17 mouse cellular contexts compared by ENCODE assay signal in the genomic region with DNA sequence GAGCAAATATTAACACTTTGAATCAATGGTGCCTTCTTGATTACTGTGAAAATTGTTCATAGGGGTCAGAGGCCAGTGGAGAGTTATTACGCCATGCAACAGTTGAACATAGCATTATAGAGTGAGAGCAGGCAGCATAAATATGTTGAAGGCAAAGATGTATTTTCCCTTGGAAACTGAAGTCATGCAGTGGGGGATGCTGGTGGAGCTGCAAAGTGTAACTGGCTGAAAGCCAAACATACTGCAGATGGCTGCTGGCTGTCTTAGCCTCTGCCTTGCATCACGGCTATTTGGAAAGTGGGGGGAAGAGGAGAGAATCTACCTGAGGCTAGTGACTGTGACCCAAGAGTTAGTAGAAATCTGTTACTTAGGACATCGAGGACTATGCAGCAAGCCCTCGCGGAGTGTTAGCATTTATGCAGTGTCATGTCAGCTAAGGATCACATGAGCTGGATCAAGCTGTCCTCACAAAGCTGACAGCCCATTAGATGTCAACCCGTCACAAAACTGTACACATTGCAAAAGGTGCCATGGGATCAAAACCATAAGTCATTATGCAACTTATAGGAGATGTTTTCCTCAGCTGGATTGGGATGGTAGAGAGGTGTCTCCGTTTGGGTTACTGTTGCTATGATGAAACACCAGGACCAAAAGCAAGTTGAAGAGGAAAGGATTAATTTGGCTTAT.
A peak's percentile ranks its signal among the peaks of the same experiment; 100 is the strongest.
DNase-seq lines count a peak whose midpoint lies in the region; ATAC-seq and TF ChIP-seq lines count a peak whose summit lies in the region.
"Had no signal": no experiment of that assay in that cellular context is flagged by ENCODE, and none has a peak within 500 bp of the region (broad histone marks: within the 10 kb centered on the region; RNA-seq: fewer than 3 reads in every experiment).

No protein-coding gene starts in this region.

- DNase-seq in heart, adult 2 months = no peak
- no peak for DNase-seq in lung, postnatal 36 days
- peak; percentile 28 for DNase-seq in MN1 (ENCODE audit: low spot score)
- peak; percentile 63 for DNase-seq in brain, adult 2 months (ENCODE audit: low read depth, low spot score)
- no peak for DNase-seq in layer of hippocampus, postnatal 36 days
- DNase-seq: cerebellum, adult 11 months; cerebellum, postnatal 25 days; heart, postnatal 4 days; kidney, postnatal 10 days; thymus, postnatal 25 days had no signal

- H3K4me3 ChIP-seq in heart, embryonic 16.5 days (ENCODE audit: low read length) = no peak overlapping the region
- H3K4me3 ChIP-seq in heart, adult 2 months = no peak overlapping the region
- H3K4me3 ChIP-seq in lung, embryonic 15.5 days = no peak overlapping the region
- H3K4me3 ChIP-seq: heart, embryonic 13.5 days; layer of hippocampus, adult 2 months; limb, embryonic 13.5 days; liver, embryonic 15.5 days; midbrain, embryonic 15.5 days had no signal

- no peaks in the 10 kb centered on the region for H3K9me3 ChIP-seq in heart, embryonic 16.5 days (replicated peaks; ENCODE audit: control insufficient read depth, low read length)
- no peaks in the 10 kb centered on the region for H3K9me3 ChIP-seq in lung, embryonic 15.5 days
- H3K9me3 ChIP-seq: heart, embryonic 13.5 days; limb, embryonic 13.5 days; liver, embryonic 15.5 days; midbrain, embryonic 15.5 days had no signal

- no peaks in the 10 kb centered on the region for H3K36me3 ChIP-seq in heart, embryonic 16.5 days (ENCODE audit: control insufficient read depth, insufficient read depth)
- H3K36me3 ChIP-seq in heart, adult 2 months (ENCODE audit: control insufficient read depth, insufficient read depth, low read length) = no peaks in the 10 kb centered on the region
- H3K36me3 ChIP-seq in lung, embryonic 15.5 days = no peaks in the 10 kb centered on the region
- H3K36me3 ChIP-seq: heart, embryonic 13.5 days; limb, embryonic 13.5 days; liver, embryonic 15.5 days; midbrain, embryonic 15.5 days had no signal

- no peak overlapping the region for H3K27ac ChIP-seq in heart, embryonic 16.5 days (ENCODE audit: low read length)
- no peak overlapping the region for H3K27ac ChIP-seq in heart, adult 2 months
- peak overlapping the region; percentile 22 for H3K27ac ChIP-seq in lung, embryonic 15.5 days
- H3K27ac ChIP-seq: heart, embryonic 13.5 days; layer of hippocampus, adult 2 months; limb, embryonic 13.5 days; liver, embryonic 15.5 days; midbrain, embryonic 15.5 days had no signal

- H3K4me1 ChIP-seq in heart, embryonic 16.5 days (ENCODE audit: control insufficient read depth, insufficient read depth, low read length) = no peaks in the 10 kb centered on the region
- no peaks in the 10 kb centered on the region for H3K4me1 ChIP-seq in heart, adult 2 months (ENCODE audit: control insufficient read depth, insufficient read depth, low read length)
- peaks cover 19% of the 10 kb centered on the region for H3K4me1 ChIP-seq in lung, embryonic 15.5 days
- H3K4me1 ChIP-seq: heart, embryonic 13.5 days; limb, embryonic 13.5 days; liver, embryonic 15.5 days; midbrain, embryonic 15.5 days had no signal

- no peak for TF ChIP-seq EP300 in heart, adult 2 months (IDR thresholded peaks at IDR 0.05; ENCODE audit: insufficient read depth, low read depth, low read length)

- H3K9ac ChIP-seq in heart, embryonic 16.5 days (ENCODE audit: low read length) = no peak overlapping the region
- no peak overlapping the region for H3K9ac ChIP-seq in heart, adult 2 months (ENCODE audit: low read depth, low read length)
- H3K9ac ChIP-seq in lung, embryonic 15.5 days = no peak overlapping the region
- H3K9ac ChIP-seq: heart, embryonic 13.5 days; limb, embryonic 13.5 days; liver, embryonic 15.5 days; midbrain, embryonic 15.5 days had no signal

- 65% methylated on average over 7 of the region's 7 CpGs for WGBS in heart, embryonic 16.5 days
- whole genome bisulfite sequencing in heart, adult 2 months = 72% methylated on average over 7 of the region's 7 CpGs
- WGBS in lung, embryonic 15.5 days = 50% methylated on average over 7 of the region's 7 CpGs

- intact Hi-C loops in heart, adult 2 months (cut with DNase I) = no loop called here

- TF ChIP-seq POLR2A in heart, adult 2 months (IDR thresholded peaks at IDR 0.05; ENCODE audit: insufficient read depth, low read depth, low read length) = no peak

- TF ChIP-seq CTCF in heart, adult 2 months (IDR thresholded peaks at IDR 0.05) = no peak

- ATAC-seq in heart, embryonic 16.5 days (replicated peaks; ENCODE audit: extremely low read depth, insufficient read depth, low FRiP score) = peak; percentile 28; the same call in 1 of the 2 replicates
- ATAC-seq in lung, embryonic 15.5 days (ENCODE audit: borderline replicate concordance, extremely low read depth, low FRiP score, low TSS enrichment) = peak; percentile 73
- ATAC-seq: midbrain, embryonic 15.5 days had no signal

- no peaks in the 10 kb centered on the region for H3K79me2 ChIP-seq in heart, adult 2 months (replicated peaks; ENCODE audit: control insufficient read depth, insufficient read depth, low read length)

- H3K4me2 ChIP-seq in heart, embryonic 16.5 days (ENCODE audit: low read depth, low read length) = no peak overlapping the region
- H3K4me2 ChIP-seq in lung, embryonic 15.5 days = no peak overlapping the region
- H3K4me2 ChIP-seq: heart, embryonic 13.5 days; limb, embryonic 13.5 days; liver, embryonic 15.5 days; midbrain, embryonic 15.5 days had no signal

- no peaks in the 10 kb centered on the region for H3K27me3 ChIP-seq in heart, embryonic 16.5 days (ENCODE audit: control insufficient read depth, insufficient read depth, low read length)
- H3K27me3 ChIP-seq in heart, adult 2 months (ENCODE audit: control insufficient read depth, insufficient read depth, low read length) = no peaks in the 10 kb centered on the region
- H3K27me3 ChIP-seq in lung, embryonic 15.5 days = no peaks in the 10 kb centered on the region
- H3K27me3 ChIP-seq: heart, embryonic 13.5 days; limb, embryonic 13.5 days; liver, embryonic 15.5 days; midbrain, embryonic 15.5 days had no signal

Comparison
In these comparisons a context has a peak if more than half of its experiments do, and no peak if none do; other contexts are left out.
1. DNase-seq: peak in MN1 (single experiment) and brain, adult 2 months (single experiment); none in heart, adult 2 months (0 of 2), lung, postnatal 36 days (single experiment) and layer of hippocampus, postnatal 36 days (0 of 2).